Mouse (Mus musculus): ENCODE results near the gene Mef2b. TPM values are rescaled to one million over a fixed set of nuclear protein-coding genes. Genes with fewer than 3 reads are reported as not detected.

Gene Mef2b
- total and polyA plus RNA-seq, 2 experiments from 2014 or later = 0.52 to 0.90 TPM

- Histone ChIP-seq H3K9me3 (ENCODE audit: low read length) (no peaks in the 10 kb centered on the region), H3K9ac (replicated peaks; ENCODE audit: low read length) (no peak overlapping the region), H3K4me2 (ENCODE audit: low read depth, low read length) (no peak overlapping the region), H3K4me1 (ENCODE audit: insufficient read depth, low read length) (no peaks in the 10 kb centered on the region), H3K27me3 (ENCODE audit: insufficient read depth, low read length) (no peaks in the 10 kb centered on the region), H3K4me3 (ENCODE audit: low read length) (no peak overlapping the region), H3K36me3 (ENCODE audit: insufficient read depth, low read length) (no peaks in the 10 kb centered on the region), H3K27ac (no peak overlapping the region)
- WGBS = 64% methylated on average over 13 of the region's 13 CpGs
- ATAC-seq (no peak), DNase-seq (ENCODE audit: low spot score) (no peak)
- no peak for TF ChIP-seq CTCF (IDR thresholded peaks at IDR 0.05; ENCODE audit: low read depth)
Measured at GRCm38 (mm10) chr8:70160015-70160414, 20.5 kb downstream of the Mef2b start.

GRCm38 (mm10) chr8:70163316-70163715 lies 23.8 kb downstream of the Mef2b start:
- no peak for ATAC-seq
- WGBS = 91% methylated on average over 3 of the region's 3 CpGs

GRCm38 (mm10) chr8:70166504-70167110 lies 27.1 kb downstream of the Mef2b start:
- 4% methylated on average over 21 of the region's 21 CpGs for WGBS
- H3K9me3 ChIP-seq (ENCODE audit: low read length) = no peaks in the 10 kb centered on the region
- H3K4me2 ChIP-seq (ENCODE audit: low read depth, low read length) = peak overlapping the region; percentile 56
- H3K4me1 ChIP-seq (ENCODE audit: insufficient read depth, low read length) = peaks cover 7% of the 10 kb centered on the region; the same call in 1 of the 2 replicates
- no peak overlapping the region for H3K9ac ChIP-seq (replicated peaks; ENCODE audit: low read length)
- ATAC-seq (peak; percentile 88), DNase-seq (ENCODE audit: low spot score) (peak; percentile 85)
- no peaks in the 10 kb centered on the region for H3K36me3 ChIP-seq (ENCODE audit: insufficient read depth, low read length)
- TF ChIP-seq CTCF (IDR thresholded peaks at IDR 0.05; ENCODE audit: low read depth) = peak; percentile 98
- H3K27ac ChIP-seq = no peak overlapping the region
- H3K4me3 ChIP-seq (ENCODE audit: low read length) = peak overlapping the region; percentile 25
- no peaks in the 10 kb centered on the region; the same call in 1 of the 2 replicates for H3K27me3 ChIP-seq (ENCODE audit: insufficient read depth, low read length)

More at GRCm38 (mm10) chr8:70163316-70163715, 23.8 kb downstream of the Mef2b start:
- H3K9me3 ChIP-seq (ENCODE audit: low read length) = no peaks in the 10 kb centered on the region
- H3K9ac ChIP-seq (replicated peaks; ENCODE audit: low read length) = no peak overlapping the region
- no peaks in the 10 kb centered on the region; the same call in 1 of the 2 replicates for H3K27me3 ChIP-seq (ENCODE audit: insufficient read depth, low read length)
- H3K4me2 ChIP-seq (ENCODE audit: low read depth, low read length) = no peak overlapping the region
- H3K36me3 ChIP-seq (ENCODE audit: insufficient read depth, low read length) = no peaks in the 10 kb centered on the region
- H3K4me1 ChIP-seq (ENCODE audit: insufficient read depth, low read length) = peaks cover 6% of the 10 kb centered on the region; the same call in 1 of the 2 replicates
- no peak overlapping the region for H3K27ac ChIP-seq
- DNase-seq (ENCODE audit: low spot score) = no peak
- no peak overlapping the region for H3K4me3 ChIP-seq (ENCODE audit: low read length)
- TF ChIP-seq CTCF (IDR thresholded peaks at IDR 0.05; ENCODE audit: low read depth) = no peak

- peaks cover 17% of the 10 kb centered on the region for H3K4me1 ChIP-seq (ENCODE audit: insufficient read depth, low read length)
- H3K9ac ChIP-seq (replicated peaks; ENCODE audit: low read length) = no peak overlapping the region
- no peaks in the 10 kb centered on the region for H3K36me3 ChIP-seq (ENCODE audit: insufficient read depth, low read length)
- DNase-seq (ENCODE audit: low spot score) (no peak), ATAC-seq (no peak)
- no peak overlapping the region for H3K4me2 ChIP-seq (ENCODE audit: low read depth, low read length)
- no peak overlapping the region for H3K27ac ChIP-seq
- no peaks in the 10 kb centered on the region for H3K9me3 ChIP-seq (ENCODE audit: low read length)
- no peak overlapping the region for H3K4me3 ChIP-seq (ENCODE audit: low read length)
- no peak for TF ChIP-seq CTCF (IDR thresholded peaks at IDR 0.05; ENCODE audit: low read depth)
- WGBS = 86% methylated on average over 3 of the region's 3 CpGs
- no peaks in the 10 kb centered on the region; the same call in 1 of the 2 replicates for H3K27me3 ChIP-seq (ENCODE audit: insufficient read depth, low read length)
Measured at GRCm38 (mm10) chr8:70170116-70170515, 30.6 kb downstream of the Mef2b start.

- Histone ChIP-seq H3K36me3 (ENCODE audit: insufficient read depth, low read length) (no peaks in the 10 kb centered on the region), H3K4me3 (ENCODE audit: low read length) (no peak overlapping the region), H3K4me2 (ENCODE audit: low read depth, low read length) (no peak overlapping the region), H3K4me1 (ENCODE audit: insufficient read depth, low read length) (peaks cover 17% of the 10 kb centered on the region), H3K27me3 (ENCODE audit: insufficient read depth, low read length) (no peaks in the 10 kb centered on the region), H3K9me3 (ENCODE audit: low read length) (no peaks in the 10 kb centered on the region), H3K27ac (no peak overlapping the region), H3K9ac (replicated peaks; ENCODE audit: low read length) (no peak overlapping the region)
- TF ChIP-seq CTCF (IDR thresholded peaks at IDR 0.05; ENCODE audit: low read depth) = no peak
- DNase-seq (ENCODE audit: low spot score) (no peak), ATAC-seq (no peak)
- WGBS = 69% methylated on average over 3 of the region's 3 CpGs
Measured at GRCm38 (mm10) chr8:70170748-70171147, 31.2 kb downstream of the Mef2b start.

- H3K9ac ChIP-seq (replicated peaks; ENCODE audit: low read length) = no peak overlapping the region
- H3K4me2 ChIP-seq (ENCODE audit: low read depth, low read length) = no peak overlapping the region
- DNase-seq (ENCODE audit: low spot score) = no peak
- H3K36me3 ChIP-seq (ENCODE audit: insufficient read depth, low read length) = no peaks in the 10 kb centered on the region
- H3K4me3 ChIP-seq (ENCODE audit: low read length) = no peak overlapping the region
- H3K27ac ChIP-seq = no peak overlapping the region
- peaks cover 17% of the 10 kb centered on the region for H3K4me1 ChIP-seq (ENCODE audit: insufficient read depth, low read length)
- H3K27me3 ChIP-seq (ENCODE audit: insufficient read depth, low read length) = no peaks in the 10 kb centered on the region
- no peaks in the 10 kb centered on the region for H3K9me3 ChIP-seq (ENCODE audit: low read length)
- WGBS = 91% methylated on average over 7 of the region's 7 CpGs
- no peak for TF ChIP-seq CTCF (IDR thresholded peaks at IDR 0.05; ENCODE audit: low read depth)
- no peak for ATAC-seq
Measured at GRCm38 (mm10) chr8:70171240-70171639, 31.7 kb downstream of the Mef2b start.

- Histone ChIP-seq H3K27ac (no peak within 1 kb of the TSS), H3K9ac (replicated peaks; ENCODE audit: low read length) (peak within 1 kb of the TSS; percentile 65), H3K4me1 (ENCODE audit: insufficient read depth, low read length) (peaks cover 10% of the 10 kb centered on the region; the same call in 1 of the 2 replicates), H3K27me3 (ENCODE audit: insufficient read depth, low read length) (no peaks in the 10 kb centered on the region), H3K4me2 (ENCODE audit: low read depth, low read length) (peak within 1 kb of the TSS; percentile 61), H3K9me3 (ENCODE audit: low read length) (no peaks in the 10 kb centered on the region), H3K4me3 (ENCODE audit: low read length) (peak within 1 kb of the TSS; percentile 63), H3K36me3 (ENCODE audit: insufficient read depth, low read length) (no peaks in the 10 kb centered on the region)
- peak; percentile 95 for ATAC-seq
- no peak for TF ChIP-seq CTCF (IDR thresholded peaks at IDR 0.05; ENCODE audit: low read depth)
- DNase-seq (ENCODE audit: low spot score) = peak; percentile 95
- WGBS = 3% methylated on average over 27 of the region's 27 CpGs
Measured at GRCm38 (mm10) chr8:70172043-70172681, 32.7 kb downstream of the Mef2b start, which contains the start of gene Tmem161a. Tmem161a (plus strand) TSS chr8:70172356.

Data from hindbrain, postnatal 0 days (tissue).